Mouse (Mus musculus) thymus, postnatal 0 days (tissue): ENCODE data around the gene C1qtnf3. TPM values are rescaled to one million over a fixed set of nuclear protein-coding genes. Genes with fewer than 3 reads are reported as not detected.
"Not testable (repeated sequence)": the region's sequence is repeated elsewhere in the genome, so short reads cannot be mapped to it uniquely, and the experiment has no call there.

Experiments
- DNase-seq: peaks from one replicate; pipeline ENCODE4 v3.0.0-alpha.2; 2015; ENCODE audit warnings: low spot score
- polyA plus RNA-seq: library from polyadenylated mRNA; unstranded; fragments of >200 nt; fragmentation: Nextera tagmentation; extraction: Ambion mirVana; gene quantifications from 2 replicates; pipeline ENCODE4 v1.2.1, GENCODE M21; 2015

The C1qtnf3 gene
- polyA plus RNA-seq, 1 experiment from 2014 or later: 2.8 TPM

DNA sequence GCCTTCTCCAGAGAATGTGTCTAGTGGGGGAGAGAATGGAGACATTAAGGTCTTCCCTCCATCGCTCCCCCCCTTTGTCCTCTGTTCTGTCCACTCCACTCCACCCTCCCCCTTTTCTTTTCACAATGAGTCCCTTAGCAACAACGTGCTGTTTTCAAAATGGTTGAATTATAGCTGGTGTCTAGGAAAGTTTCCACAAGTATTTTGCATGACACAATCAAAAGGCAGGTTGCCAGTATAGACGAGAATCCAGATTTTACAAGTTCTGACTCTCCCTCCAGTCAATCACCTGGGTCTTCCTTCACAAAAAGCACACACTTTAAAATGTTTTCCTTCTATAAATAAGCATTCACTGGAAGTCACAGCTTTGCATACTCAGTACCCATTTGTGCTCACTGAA, 4.6 kb downstream of the C1qtnf3 start:
- no peak for DNase-seq

GRCm38 (mm10) chr15:10959277-10960026, 7.3 kb downstream of the C1qtnf3 start:
- no peak for DNase-seq

DNA sequence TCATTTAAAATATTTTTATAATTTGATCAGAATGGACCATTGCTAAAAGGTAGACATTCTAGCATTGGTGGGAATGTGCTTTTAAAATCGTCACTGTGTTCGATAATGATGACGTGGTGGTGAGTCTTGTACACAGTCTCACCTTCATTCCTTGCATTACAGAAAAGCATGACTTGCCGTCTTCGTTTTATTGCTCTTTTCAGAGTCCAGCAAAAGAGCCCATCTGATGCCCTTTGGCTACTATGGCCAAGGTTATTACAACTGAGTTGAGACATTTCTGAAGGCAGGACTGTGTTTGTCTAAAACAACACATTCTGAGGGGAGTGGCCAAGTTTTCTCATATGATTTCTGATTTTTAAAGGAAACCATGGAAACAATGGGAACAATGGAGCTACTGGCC, 8.1 kb downstream of the C1qtnf3 start:
- DNase-seq: no peak

DNA sequence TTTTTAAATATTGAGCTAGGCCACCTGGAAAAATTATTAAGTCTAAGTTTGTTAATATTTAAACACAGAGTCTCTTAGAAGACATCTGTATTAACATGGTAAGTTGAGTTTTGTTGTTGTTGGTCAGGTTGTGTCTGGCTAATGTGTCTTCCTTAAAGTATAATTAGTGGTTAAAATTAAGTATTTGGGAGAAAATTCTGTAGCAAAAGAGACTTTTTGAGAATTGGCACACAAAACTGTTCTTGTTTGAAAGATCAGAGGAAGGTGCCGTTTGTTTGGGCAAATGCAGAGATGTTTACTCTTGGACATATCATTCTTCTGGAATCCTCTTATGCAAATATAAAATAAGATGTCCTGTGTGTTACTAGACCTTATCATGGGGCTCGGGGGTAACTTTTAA, 10.5 kb downstream of the C1qtnf3 start:
- no peak for DNase-seq

- no peak for DNase-seq
Observed at GRCm38 (mm10) chr15:10969439-10969838, 17.3 kb downstream of the C1qtnf3 start.

DNA sequence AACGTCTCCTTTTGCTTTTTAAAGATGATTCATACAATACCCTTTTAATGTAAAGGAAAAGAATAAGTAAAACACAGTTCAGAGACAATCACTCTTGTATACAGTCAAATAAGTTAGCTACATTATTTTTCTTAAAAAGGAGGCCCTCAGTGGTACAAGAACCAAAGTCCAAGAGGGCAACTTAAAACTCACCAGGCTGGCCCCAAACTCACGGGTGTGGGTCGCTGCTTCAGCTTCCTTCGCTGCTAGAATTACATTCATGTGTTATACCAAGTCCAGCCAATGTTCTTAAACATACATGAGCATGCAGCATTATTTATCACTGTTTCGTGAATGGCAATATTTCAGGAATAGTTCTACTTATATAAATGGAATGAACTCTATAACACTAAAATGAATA, 18.6 kb downstream of the C1qtnf3 start:
- no peak for DNase-seq

DNA sequence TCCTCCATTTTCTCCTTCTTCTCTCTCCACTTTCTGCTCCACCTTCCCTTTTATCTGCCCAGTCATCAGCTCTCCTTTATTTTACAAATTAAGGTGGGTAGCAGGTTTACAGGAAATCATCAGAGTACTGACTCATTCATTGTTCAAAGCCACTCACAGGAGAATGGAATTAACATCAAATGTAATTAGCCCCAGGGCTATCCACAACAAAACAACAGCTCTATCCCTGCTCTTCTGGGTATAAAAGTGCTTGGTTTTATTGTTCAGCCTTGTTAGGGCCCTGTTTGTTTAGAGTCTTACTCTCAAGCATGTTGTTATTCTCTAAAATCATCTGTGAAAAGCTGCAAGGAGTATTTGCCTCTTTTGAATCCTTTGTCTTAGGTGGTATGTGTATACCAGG, 25.0 kb downstream of the C1qtnf3 start:
- DNase-seq: no peak

DNA sequence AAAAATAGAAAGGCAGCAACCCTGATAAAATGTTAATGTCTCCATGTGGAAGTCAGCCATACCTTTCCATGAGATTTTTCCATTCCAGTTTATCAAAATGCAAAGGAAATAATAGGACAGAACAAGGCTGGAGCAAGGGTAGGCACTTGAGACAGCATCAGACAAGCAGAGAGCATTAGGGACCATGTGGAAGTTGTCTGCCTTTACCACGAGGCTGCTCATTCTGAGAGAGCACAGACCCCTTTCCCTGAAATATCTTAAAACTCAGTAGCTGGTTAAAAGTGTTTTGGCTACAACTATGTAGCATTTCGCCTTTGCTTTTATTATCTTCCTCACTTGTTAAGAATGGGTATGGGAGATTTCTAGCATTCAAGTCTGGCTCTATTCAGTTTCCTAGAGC, 28.6 kb downstream of the C1qtnf3 start:
- no peak for DNase-seq

GRCm38 (mm10) chr15:10981377-10982063, 29.4 kb downstream of the C1qtnf3 start, which contains the start of gene Amacr:
TSS of gene Amacr (plus strand) at chr15:10981756.
- DNase-seq: peak; percentile 90

- DNase-seq: no peak
Observed at GRCm38 (mm10) chr15:10982064-10982435, 29.9 kb downstream of the C1qtnf3 start.

DNA sequence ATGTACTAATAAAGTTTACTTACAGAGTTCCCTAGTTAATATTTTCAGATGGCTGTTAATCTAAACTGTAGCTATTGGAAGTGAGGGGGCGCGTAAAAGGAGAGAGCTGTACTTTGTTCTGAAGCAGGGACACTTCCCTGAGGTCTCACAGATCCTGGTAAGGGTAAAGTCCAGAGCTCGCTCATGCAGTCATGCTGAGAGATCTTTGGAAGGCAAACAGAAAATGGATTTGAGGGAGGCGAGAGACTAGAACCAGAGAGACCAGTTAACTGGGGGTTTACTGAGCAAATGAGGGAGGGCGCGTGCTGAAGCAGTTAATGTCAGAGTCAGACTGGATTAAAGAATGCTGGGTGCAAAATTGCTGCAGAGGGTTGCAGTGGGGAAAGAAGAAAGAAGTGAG, 33.6 kb downstream of the C1qtnf3 start:
- DNase-seq: no peak

GRCm38 (mm10) chr15:10986477-10986876, 34.3 kb downstream of the C1qtnf3 start:
- DNase-seq: not testable (repeated sequence)

DNA sequence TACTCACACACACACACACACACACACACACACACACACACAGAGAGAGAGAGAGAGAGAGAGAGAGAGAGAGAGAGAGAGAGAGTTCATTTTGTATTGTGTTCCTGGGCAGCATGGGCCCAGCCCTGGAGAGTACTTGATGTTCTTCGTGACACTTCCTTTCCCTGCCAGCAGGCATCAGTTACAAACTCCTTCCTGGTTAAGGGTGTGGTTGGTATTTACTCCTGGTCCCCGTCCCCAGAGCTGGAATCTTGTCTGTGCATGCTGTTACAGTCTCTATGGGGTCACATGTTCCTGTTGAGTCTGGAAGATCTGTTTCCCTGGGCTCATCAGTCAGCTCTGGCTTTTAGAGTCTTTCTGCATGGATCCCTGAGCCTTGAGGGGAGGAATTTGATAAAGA, 38.3 kb downstream of the C1qtnf3 start:
- DNase-seq: no peak

GRCm38 (mm10) chr15:10991566-10991965, 39.4 kb downstream of the C1qtnf3 start:
- DNase-seq: no peak

DNA sequence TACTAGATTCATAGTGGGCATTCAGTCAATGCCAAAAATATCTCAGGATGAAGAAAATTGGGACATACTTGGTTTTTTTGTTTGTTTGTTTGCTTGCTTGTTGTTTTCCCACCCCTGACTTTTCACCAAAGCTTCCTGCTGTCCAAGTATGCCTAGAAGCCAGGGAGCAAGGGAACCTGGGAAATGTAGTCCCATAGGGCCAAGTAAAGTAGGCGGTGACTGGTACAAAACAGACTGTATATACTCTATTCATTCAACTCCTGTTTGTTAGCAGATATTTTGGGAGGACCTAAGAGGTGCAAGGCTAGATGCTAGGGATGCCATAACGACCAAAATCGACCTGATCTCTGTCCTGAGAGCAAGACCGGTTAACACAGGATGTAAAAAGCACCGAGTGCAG, 47.7 kb downstream of the C1qtnf3 start:
- DNase-seq: no peak

DNA sequence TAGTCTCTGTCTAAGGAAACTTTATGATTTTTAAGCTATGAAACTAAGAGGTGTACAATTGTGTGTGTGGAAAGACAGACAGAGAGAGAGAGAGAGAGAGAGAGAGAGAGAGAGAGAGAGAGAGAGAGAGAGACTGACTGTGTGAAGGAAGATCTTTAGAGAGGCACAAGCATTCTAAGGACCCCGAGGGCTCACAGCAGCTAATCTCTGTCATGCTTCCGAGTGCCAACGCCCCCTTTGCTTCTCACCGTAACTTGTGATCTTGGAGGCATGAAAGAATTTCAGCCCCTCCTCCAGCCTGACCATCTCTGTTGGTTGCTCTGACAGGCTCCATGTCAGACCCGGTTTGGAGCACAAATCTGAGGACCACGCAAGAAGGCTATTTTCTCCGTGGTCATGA, 48.3 kb downstream of the C1qtnf3 start, which contains the start of gene Slc45a2:
Slc45a2 (plus strand) TSS at position 301 of the 400 bp plus-strand sequence.
- no peak for DNase-seq

- no peak for DNase-seq
Observed at GRCm38 (mm10) chr15:11003791-11004190, 51.7 kb downstream of the C1qtnf3 start.

GRCm38 (mm10) chr15:11004646-11005045, 52.5 kb downstream of the C1qtnf3 start:
- no peak for DNase-seq

DNA sequence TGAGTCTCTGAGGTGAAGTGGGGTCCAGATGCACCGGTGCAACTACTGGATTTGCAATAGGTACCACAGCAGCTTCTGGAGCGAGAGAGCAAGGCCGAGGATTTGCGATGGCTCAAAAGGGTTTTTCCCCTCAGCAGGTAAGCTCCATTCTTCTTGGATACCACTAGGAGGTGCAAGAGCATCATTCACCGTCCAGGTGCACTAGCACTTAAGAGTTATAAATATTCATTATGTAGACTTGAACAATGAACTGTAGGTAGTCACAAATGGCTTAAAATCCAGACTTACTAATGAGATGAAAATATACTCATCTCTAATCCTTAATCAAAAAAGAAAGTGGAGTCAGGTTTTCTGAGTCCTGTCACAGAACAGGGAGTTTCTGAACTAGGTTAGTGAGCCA, 56.6 kb downstream of the C1qtnf3 start:
- DNase-seq: no peak

DNA sequence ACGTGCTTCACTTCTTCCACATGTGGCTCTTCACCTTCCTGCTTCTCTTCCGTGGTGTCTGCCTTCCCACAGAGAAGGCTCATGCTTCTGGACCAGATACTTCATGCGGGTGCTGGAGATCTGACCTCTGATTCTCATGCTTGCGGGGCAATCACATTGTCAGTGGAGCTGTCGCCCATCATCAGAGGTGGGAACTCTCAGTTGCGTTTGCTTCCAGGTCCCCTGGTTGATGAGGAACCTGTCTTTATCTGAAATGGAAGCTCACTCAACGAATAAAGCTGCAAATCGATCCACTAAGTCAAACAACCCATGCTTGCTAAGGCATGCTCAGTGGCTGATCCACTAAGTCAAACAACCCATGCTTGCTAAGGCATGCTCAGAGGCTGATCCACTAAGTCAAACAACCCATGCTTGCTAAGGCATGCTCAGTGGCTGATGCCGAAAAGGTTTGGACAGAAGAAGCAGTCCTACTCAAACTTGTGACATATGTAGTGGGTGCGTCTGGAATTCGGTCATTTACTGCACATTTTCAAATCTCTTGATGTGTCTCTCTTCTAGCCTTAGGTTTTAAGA, 58.9 kb downstream of the C1qtnf3 start:
- DNase-seq: no peak

DNA sequence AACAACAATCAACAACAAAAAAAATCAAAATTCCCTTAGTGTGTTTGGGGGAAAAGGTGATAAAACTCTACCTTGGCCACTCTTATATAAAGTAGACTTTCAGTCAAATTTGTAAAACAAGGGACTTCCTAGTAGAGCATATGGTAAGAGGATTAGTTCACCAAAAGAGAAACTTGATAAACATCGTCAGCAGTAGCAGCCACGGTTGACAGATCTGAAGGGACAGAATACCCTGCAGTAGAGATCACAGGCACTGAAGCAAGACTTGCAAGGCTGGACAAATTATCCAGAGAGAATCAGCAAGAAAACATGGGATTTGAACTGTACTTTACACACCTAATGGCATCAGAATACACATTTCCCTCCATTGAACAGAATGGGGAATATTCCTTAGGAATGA, 62.8 kb downstream of the C1qtnf3 start:
- no peak for DNase-seq

DNA sequence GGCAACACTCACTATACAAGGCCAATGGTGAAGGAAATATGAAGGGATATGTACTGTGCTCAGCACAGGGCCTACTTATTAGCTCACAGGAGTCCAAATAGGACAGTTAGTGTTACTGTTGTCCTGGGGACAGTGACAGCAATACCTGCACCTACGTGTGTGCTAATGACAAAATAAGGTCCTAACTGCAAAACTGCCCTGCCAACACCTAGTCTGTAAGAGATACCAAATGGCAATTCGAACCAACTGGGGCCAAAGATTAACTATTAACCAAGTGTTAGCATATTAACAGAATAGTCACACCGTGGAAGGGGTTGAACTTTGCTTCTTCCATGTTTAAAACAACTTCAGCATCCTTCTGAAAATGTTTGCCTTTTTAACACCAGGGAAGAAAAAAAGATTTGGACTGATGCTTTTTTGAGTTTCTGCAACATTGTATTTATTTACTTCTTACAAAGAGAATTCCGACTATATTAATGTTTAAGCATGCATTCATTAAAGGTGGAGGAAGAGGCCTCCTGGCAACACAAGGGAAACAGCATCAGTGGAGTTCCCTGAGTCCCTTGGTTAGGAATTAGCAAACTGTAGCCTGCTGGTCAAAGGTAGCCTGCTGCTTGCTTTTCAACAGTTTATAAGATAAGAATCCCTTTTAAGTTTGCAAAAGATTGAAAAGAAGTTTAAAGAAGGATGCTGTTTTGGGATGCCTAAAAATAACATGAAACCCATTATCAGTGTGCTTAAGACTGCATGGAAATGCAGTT, 74.8 kb downstream of the C1qtnf3 start:
- no peak for DNase-seq
